Mouse (Mus musculus): ENCODE measurements around the gene Pak4. TPM values are rescaled to one million over a fixed set of nuclear protein-coding genes. Genes with fewer than 3 reads are reported as not detected.

The Pak4 gene
- polyA plus RNA-seq, 1 experiment from 2014 or later = 42.4 TPM

GRCm38 (mm10) chr7:28561967-28562366, 36.0 kb downstream of the Pak4 start:
- 94% methylated on average over 11 of the region's 11 CpGs for WGBS
- H3K27me3 ChIP-seq = no peaks in the 10 kb centered on the region
- no peak overlapping the region for H3K27ac ChIP-seq
- H3K4me1 ChIP-seq (replicated peaks) = peaks cover 5% of the 10 kb centered on the region; the same call in 1 of the 2 replicates
- no peak overlapping the region for H3K9ac ChIP-seq (replicated peaks)
- H3K4me3 ChIP-seq (replicated peaks) = no peak overlapping the region
- H3K36me3 ChIP-seq = peaks cover 84% of the 10 kb centered on the region
- no peaks in the 10 kb centered on the region for H3K9me3 ChIP-seq
- ATAC-seq (ENCODE audit: insufficient number of reproducible peaks, insufficient read depth, low FRiP score, low TSS enrichment, low read depth) = no peak
- no peak overlapping the region for H3K4me2 ChIP-seq

- Histone ChIP-seq H3K9ac (replicated peaks) (no peak overlapping the region), H3K4me1 (replicated peaks) (peaks cover 10% of the 10 kb centered on the region), H3K9me3 (no peaks in the 10 kb centered on the region), H3K4me3 (replicated peaks) (no peak overlapping the region), H3K27me3 (no peaks in the 10 kb centered on the region), H3K4me2 (no peak overlapping the region), H3K27ac (no peak overlapping the region), H3K36me3 (peaks cover 73% of the 10 kb centered on the region)
- no peak for ATAC-seq (ENCODE audit: insufficient number of reproducible peaks, insufficient read depth, low FRiP score, low TSS enrichment, low read depth)
- 90% methylated on average over 10 of the region's 10 CpGs for WGBS
These were observed 37.1 kb downstream of the Pak4 start for GRCm38 (mm10) chr7:28560856-28561255.

GRCm38 (mm10) chr7:28558486-28558885, 39.5 kb downstream of the Pak4 start:
- no peaks in the 10 kb centered on the region for H3K9me3 ChIP-seq
- H3K4me1 ChIP-seq (replicated peaks) = peaks cover 10% of the 10 kb centered on the region
- H3K4me2 ChIP-seq = no peak overlapping the region
- peaks cover 49% of the 10 kb centered on the region for H3K36me3 ChIP-seq
- H3K4me3 ChIP-seq (replicated peaks) = no peak overlapping the region
- 46% methylated on average over 4 of the region's 4 CpGs for WGBS
- H3K9ac ChIP-seq (replicated peaks) = no peak overlapping the region
- no peak for ATAC-seq (ENCODE audit: insufficient number of reproducible peaks, insufficient read depth, low FRiP score, low TSS enrichment, low read depth)
- no peak overlapping the region for H3K27ac ChIP-seq
- H3K27me3 ChIP-seq = no peaks in the 10 kb centered on the region

GRCm38 (mm10) chr7:28557708-28558107, 40.3 kb downstream of the Pak4 start:
- Histone ChIP-seq H3K27ac (peak overlapping the region; percentile 50; the same call in 1 of the 2 replicates), H3K36me3 (peaks cover 41% of the 10 kb centered on the region)
- WGBS = 69% methylated on average over 6 of the region's 6 CpGs

GRCm38 (mm10) chr7:28557069-28557468, 40.9 kb downstream of the Pak4 start:
- Histone ChIP-seq H3K36me3 (peaks cover 35% of the 10 kb centered on the region), H3K27me3 (no peaks in the 10 kb centered on the region), H3K27ac (0 out of 2 replicates have a peak overlapping the region, but pooled peaks have one; percentile 35), H3K4me3 (replicated peaks) (no peak overlapping the region), H3K4me2 (no peak overlapping the region), H3K9me3 (peaks cover 11% of the 10 kb centered on the region; the same call in 1 of the 2 replicates), H3K9ac (replicated peaks) (no peak overlapping the region), H3K4me1 (replicated peaks) (peaks cover 10% of the 10 kb centered on the region)
- WGBS = 65% methylated on average over 5 of the region's 5 CpGs
- ATAC-seq (ENCODE audit: insufficient number of reproducible peaks, insufficient read depth, low FRiP score, low TSS enrichment, low read depth) = no peak

More at GRCm38 (mm10) chr7:28557708-28558107, 40.3 kb downstream of the Pak4 start:
- H3K4me1 ChIP-seq (replicated peaks) = peaks cover 10% of the 10 kb centered on the region
- H3K9ac ChIP-seq (replicated peaks) = no peak overlapping the region
- no peaks in the 10 kb centered on the region for H3K27me3 ChIP-seq
- H3K4me3 ChIP-seq (replicated peaks) = no peak overlapping the region
- peak; percentile 56; the same call in 1 of the 2 replicates for ATAC-seq (ENCODE audit: insufficient number of reproducible peaks, insufficient read depth, low FRiP score, low TSS enrichment, low read depth)
- H3K9me3 ChIP-seq = peaks cover 8% of the 10 kb centered on the region; the same call in 1 of the 2 replicates
- no peak overlapping the region for H3K4me2 ChIP-seq

GRCm38 (mm10) chr7:28555939-28556535, 41.9 kb downstream of the Pak4 start:
- H3K4me3 ChIP-seq (replicated peaks) = no peak overlapping the region
- H3K4me2 ChIP-seq = no peak overlapping the region
- 0 out of 2 replicates have a peak overlapping the region, but pooled peaks have one; percentile 12 for H3K27ac ChIP-seq
- no peaks in the 10 kb centered on the region for H3K27me3 ChIP-seq
- WGBS = 21% methylated on average over 5 of the region's 5 CpGs
- H3K4me1 ChIP-seq (replicated peaks) = peaks cover 10% of the 10 kb centered on the region
- H3K9ac ChIP-seq (replicated peaks) = no peak overlapping the region
- ATAC-seq (ENCODE audit: insufficient number of reproducible peaks, insufficient read depth, low FRiP score, low TSS enrichment, low read depth) = no peak
- peaks cover 28% of the 10 kb centered on the region for H3K36me3 ChIP-seq
- H3K9me3 ChIP-seq = peaks cover 11% of the 10 kb centered on the region; the same call in 1 of the 2 replicates

GRCm38 (mm10) chr7:28553076-28553475, 44.9 kb downstream of the Pak4 start:
- Histone ChIP-seq H3K9ac (replicated peaks) (no peak overlapping the region), H3K4me3 (replicated peaks) (no peak overlapping the region), H3K36me3 (no peaks in the 10 kb centered on the region), H3K9me3 (peaks cover 14% of the 10 kb centered on the region; the same call in 1 of the 2 replicates), H3K4me1 (replicated peaks) (peaks cover 5% of the 10 kb centered on the region), H3K27ac (no peak overlapping the region), H3K27me3 (peaks cover 4% of the 10 kb centered on the region), H3K4me2 (no peak overlapping the region)
- no peak for ATAC-seq (ENCODE audit: insufficient number of reproducible peaks, insufficient read depth, low FRiP score, low TSS enrichment, low read depth)
- WGBS = 90% methylated on average over 6 of the region's 6 CpGs

- no peak overlapping the region for H3K4me3 ChIP-seq (replicated peaks)
- no peak overlapping the region for H3K9ac ChIP-seq (replicated peaks)
- no peak overlapping the region for H3K27ac ChIP-seq
- H3K36me3 ChIP-seq = no peaks in the 10 kb centered on the region
- peaks cover 17% of the 10 kb centered on the region for H3K4me1 ChIP-seq (replicated peaks)
- no peak for ATAC-seq (ENCODE audit: insufficient number of reproducible peaks, insufficient read depth, low FRiP score, low TSS enrichment, low read depth)
- H3K4me2 ChIP-seq = no peak overlapping the region
- peaks cover 5% of the 10 kb centered on the region; the same call in 1 of the 2 replicates for H3K9me3 ChIP-seq
- 70% methylated on average over 6 of the region's 7 CpGs for WGBS
- peaks cover 53% of the 10 kb centered on the region for H3K27me3 ChIP-seq
These were observed 50.4 kb downstream of the Pak4 start for GRCm38 (mm10) chr7:28547628-28548027.

GRCm38 (mm10) chr7:28547154-28547553, 50.8 kb downstream of the Pak4 start, which contains the start of gene Nccrp1:
Gene Nccrp1 (minus strand): TSS chr7:28547254.
- Histone ChIP-seq H3K4me3 (replicated peaks) (peak within 1 kb of the TSS; percentile 30), H3K9ac (replicated peaks) (0 out of 2 replicates have a peak within 1 kb of the TSS, but pooled peaks have one; percentile 34), H3K9me3 (0 out of 2 replicates have a peak, but pooled peaks cover 3% of the 10 kb centered on the region), H3K27ac (no peak within 1 kb of the TSS), H3K4me1 (replicated peaks) (peaks cover 17% of the 10 kb centered on the region), H3K36me3 (no peaks in the 10 kb centered on the region), H3K4me2 (peak within 1 kb of the TSS; percentile 57), H3K27me3 (peaks cover 53% of the 10 kb centered on the region)
- no peak for ATAC-seq (ENCODE audit: insufficient number of reproducible peaks, insufficient read depth, low FRiP score, low TSS enrichment, low read depth)
- 8% methylated on average over 5 of the region's 5 CpGs for WGBS

- Histone ChIP-seq H3K9me3 (0 out of 2 replicates have a peak, but pooled peaks cover 3% of the 10 kb centered on the region), H3K9ac (replicated peaks) (0 out of 2 replicates have a peak overlapping the region, but pooled peaks have one; percentile 34), H3K27me3 (peaks cover 53% of the 10 kb centered on the region), H3K36me3 (no peaks in the 10 kb centered on the region), H3K4me2 (peak overlapping the region; percentile 57), H3K27ac (no peak overlapping the region), H3K4me1 (replicated peaks) (peaks cover 17% of the 10 kb centered on the region), H3K4me3 (replicated peaks) (peak overlapping the region; percentile 30)
- under 1% methylated on average over 22 of the region's 22 CpGs for WGBS
- ATAC-seq (ENCODE audit: insufficient number of reproducible peaks, insufficient read depth, low FRiP score, low TSS enrichment, low read depth) = no peak
These were observed 51.3 kb downstream of the Pak4 start for GRCm38 (mm10) chr7:28546649-28547048.

- Histone ChIP-seq H3K36me3 (no peaks in the 10 kb centered on the region), H3K27me3 (peaks cover 53% of the 10 kb centered on the region), H3K4me2 (no peak overlapping the region), H3K9me3 (0 out of 2 replicates have a peak, but pooled peaks cover 3% of the 10 kb centered on the region), H3K9ac (replicated peaks) (no peak overlapping the region), H3K4me1 (replicated peaks) (peaks cover 17% of the 10 kb centered on the region), H3K27ac (no peak overlapping the region), H3K4me3 (replicated peaks) (no peak overlapping the region)
- 45% methylated on average over 7 of the region's 7 CpGs for WGBS
- no peak for ATAC-seq (ENCODE audit: insufficient number of reproducible peaks, insufficient read depth, low FRiP score, low TSS enrichment, low read depth)
These were observed 52.1 kb downstream of the Pak4 start for GRCm38 (mm10) chr7:28545891-28546210.
